Mouse (Mus musculus) bone marrow macrophage, adult 2 months (primary cell): ENCODE measurements around the gene Zmym6.

ENCODE experiments used
- CTCF ChIP-seq: IDR thresholded peaks from 2 replicates; pipeline ENCODE4 v1.5.1; 2012; ENCODE audit warnings: low read depth, mild to moderate bottlenecking, low read length, moderate library complexity
- POLR2A ChIP-seq: IDR thresholded peaks from 2 replicates; pipeline ENCODE4 v1.6.1; 2012; ENCODE audit warnings: mild to moderate bottlenecking, low read depth, low read length, borderline replicate concordance

DNA sequence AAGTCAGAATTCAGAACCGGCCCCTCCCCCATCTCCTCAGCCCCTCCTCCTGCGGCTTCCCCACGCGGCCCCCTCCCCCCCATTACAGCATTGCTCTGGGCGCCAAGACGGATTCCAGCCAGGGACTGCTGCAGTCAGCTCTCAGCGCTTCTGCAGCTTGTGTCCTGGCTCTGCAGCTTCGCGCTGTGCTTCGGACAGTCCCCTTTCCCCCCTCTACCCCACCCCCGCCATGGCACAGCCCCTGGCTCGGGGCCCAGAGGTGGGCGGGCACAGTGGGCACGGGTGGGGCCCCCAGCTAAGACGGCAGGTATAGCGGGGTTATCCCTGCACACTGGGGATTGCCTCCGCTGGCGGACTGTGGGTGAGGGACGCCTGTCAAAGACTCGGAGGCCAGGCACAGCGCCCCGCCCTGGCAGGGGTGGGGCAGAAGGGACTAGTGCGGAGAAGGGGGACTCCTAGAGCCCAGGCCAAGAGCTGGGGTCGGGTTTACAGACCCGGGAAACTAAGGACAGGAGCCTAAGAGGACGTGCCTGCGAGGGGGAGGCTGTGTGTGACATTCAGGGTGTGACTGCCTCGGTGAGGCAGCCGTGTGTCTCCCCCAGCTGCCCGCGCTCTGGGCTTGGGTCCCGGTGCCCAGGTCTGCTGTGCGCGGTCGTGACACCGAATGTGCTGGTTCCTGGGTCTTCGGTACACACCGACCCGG lies 91.2 kb downstream of the Zmym6 start:
- TF ChIP-seq CTCF: no peak
- TF ChIP-seq POLR2A: no peak
